Mouse (Mus musculus) thymus, adult 2 months (tissue): ENCODE results near the gene Gabbr2. TPM values are rescaled to one million over a fixed set of nuclear protein-coding genes. Genes with fewer than 3 reads are reported as not detected.

Source experiments
- DNase-seq: peaks from one replicate; pipeline ENCODE4 v3.0.0; 2021
- H3K27ac ChIP-seq: fragments of 200-500 bp; 2 replicates; pipeline ENCODE4 v1.5.1; 2012; ENCODE audit warnings: low read length, control low read depth; ENCODE audit not compliant: control insufficient read depth, insufficient read depth
- H3K27me3 ChIP-seq: fragments of 200-500 bp; 2 replicates; pipeline ENCODE4 v1.6.1; 2012; ENCODE audit warnings: mild to moderate bottlenecking, low read length, moderate library complexity, mixed read lengths; ENCODE audit not compliant: control insufficient read depth, insufficient read depth
- H3K36me3 ChIP-seq: fragments of 200-500 bp; 2 replicates; pipeline ENCODE4 v1.6.1; 2012; ENCODE audit warnings: mild to moderate bottlenecking, low read length, moderate library complexity; ENCODE audit not compliant: control insufficient read depth, insufficient read depth
- H3K4me1 ChIP-seq: fragments of 200-500 bp; replicated peaks from 2 replicates; pipeline ENCODE4 v1.6.1; 2012; ENCODE audit warnings: low read length; ENCODE audit not compliant: control insufficient read depth, insufficient read depth
- H3K4me3 ChIP-seq: fragments of 200-500 bp; 2 replicates; pipeline ENCODE4 v1.5.1; 2012; ENCODE audit warnings: mild to moderate bottlenecking, low read length, control low read depth, moderate library complexity; ENCODE audit not compliant: control insufficient read depth, insufficient read depth
- CTCF ChIP-seq: fragments of 200-500 bp; IDR thresholded peaks from 2 replicates; pipeline ENCODE4 v1.5.1; 2012; ENCODE audit warnings: mild to moderate bottlenecking, control low read depth, low read length, moderate library complexity, borderline replicate concordance; ENCODE audit not compliant: control insufficient read depth, poor library complexity, insufficient read depth; ENCODE audit errors: extremely low read depth
- POLR2A ChIP-seq: fragments of 200-500 bp; IDR thresholded peaks from 2 replicates; pipeline ENCODE4 v1.6.1; 2012; ENCODE audit warnings: mild to moderate bottlenecking, low read length, control low read depth, moderate library complexity; ENCODE audit not compliant: control insufficient read depth, poor library complexity, insufficient read depth; ENCODE audit errors: extremely low read depth
- WGBS: fragments of 180-500 bp; shearing (Covaris S2); methylation state at CpG from one replicate; pipeline ENCODE4 v1.1.7; 2018; 5-methylcytosine and 5-hydroxymethylcytosine counted together
- polyA plus RNA-seq: library from polyadenylated mRNA; depleted of rRNA; stranded (reverse); fragments of >200 nt; gene quantifications from 2 replicates; pipeline ENCODE4 v1.2.3, GENCODE M21; 2012

The Gabbr2 gene
- polyA plus RNA-seq, 1 experiment = 0.20 TPM

GRCm38 (mm10) chr4:47028791-47029190, 37.1 kb upstream of the Gabbr2 start:
- Histone ChIP-seq H3K36me3 (no peaks in the 10 kb centered on the region), H3K4me3 (no peak overlapping the region), H3K27ac (no peak overlapping the region), H3K27me3 (no peaks in the 10 kb centered on the region), H3K4me1 (peaks cover 8% of the 10 kb centered on the region; the same call in 1 of the 2 replicates)
- TF ChIP-seq POLR2A (no peak), CTCF (no peak)
- DNase-seq = no peak
- 74% methylated on average over 5 of the region's 5 CpGs for WGBS

- DNase-seq = no peak
- WGBS = 94% methylated on average over 6 of the region's 6 CpGs
- Histone ChIP-seq H3K27ac (no peak overlapping the region), H3K36me3 (no peaks in the 10 kb centered on the region), H3K27me3 (no peaks in the 10 kb centered on the region), H3K4me1 (peaks cover 6% of the 10 kb centered on the region; the same call in 1 of the 2 replicates), H3K4me3 (no peak overlapping the region)
- TF ChIP-seq CTCF (no peak), POLR2A (no peak)
Observed at GRCm38 (mm10) chr4:47023949-47024348, 32.3 kb upstream of the Gabbr2 start.

DNA sequence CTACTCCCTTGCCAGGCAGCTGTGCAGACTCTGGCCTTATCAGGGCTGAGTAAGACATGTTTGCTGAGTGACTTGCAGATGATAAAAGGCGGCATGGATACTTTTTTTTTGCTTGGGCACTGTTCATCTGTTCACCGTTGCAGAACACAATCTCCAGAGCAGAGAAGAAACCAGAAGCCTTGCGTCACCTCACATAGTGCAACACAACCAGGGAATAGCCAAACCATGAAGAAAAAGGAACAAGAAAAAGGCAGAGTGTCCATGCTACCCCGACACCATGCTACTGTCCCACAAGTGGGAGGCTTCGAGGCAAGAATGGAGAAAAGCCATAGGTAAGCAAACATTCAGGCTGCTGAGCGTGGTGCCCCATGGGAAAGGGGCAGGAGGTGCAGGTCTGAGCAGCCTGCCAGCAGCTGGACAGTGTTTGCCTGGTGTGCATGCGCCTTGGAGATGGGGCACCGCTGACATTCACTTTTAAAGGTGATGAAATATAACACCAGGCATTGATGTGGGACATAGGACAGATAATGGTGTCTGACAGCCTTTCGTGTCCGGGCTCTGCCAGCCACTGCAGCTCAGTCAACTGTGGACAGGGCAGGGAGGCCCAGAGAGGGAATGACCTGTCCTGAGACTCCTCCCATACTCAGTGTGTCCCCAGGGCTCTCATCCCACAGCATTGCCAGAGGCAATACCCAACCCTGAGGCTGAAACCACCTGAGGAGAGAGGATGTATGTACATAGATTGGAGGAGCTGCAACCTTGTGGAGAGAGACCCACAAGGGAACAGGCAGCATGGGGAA, 31.3 kb upstream of the Gabbr2 start:
- no peaks in the 10 kb centered on the region for H3K27me3 ChIP-seq
- no peak overlapping the region for H3K4me3 ChIP-seq
- no peak for TF ChIP-seq POLR2A
- no peak for TF ChIP-seq CTCF
- no peak overlapping the region for H3K27ac ChIP-seq
- no peaks in the 10 kb centered on the region for H3K36me3 ChIP-seq
- no peak for DNase-seq
- 89% methylated on average over 10 of the region's 10 CpGs for WGBS
- H3K4me1 ChIP-seq = peaks cover 6% of the 10 kb centered on the region; the same call in 1 of the 2 replicates

DNA sequence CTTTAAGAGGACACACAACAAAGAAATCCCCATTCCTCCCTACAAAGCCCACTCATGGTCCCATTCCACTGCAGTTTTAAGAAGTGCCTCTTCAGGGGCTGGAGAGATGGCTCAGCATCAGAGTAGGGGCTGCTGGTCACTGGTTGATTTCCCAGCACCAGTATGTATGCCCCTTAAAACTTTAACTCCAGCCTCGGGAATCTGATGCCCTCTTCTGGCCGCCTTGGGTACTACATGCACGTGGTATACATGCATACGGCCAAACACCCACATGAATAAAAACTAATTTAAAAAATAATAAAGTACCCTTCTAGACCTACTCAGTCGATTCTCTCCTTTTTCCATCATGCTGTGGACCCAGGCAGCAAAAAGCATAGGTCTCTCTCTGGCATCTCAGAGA, 28.9 kb upstream of the Gabbr2 start:
- TF ChIP-seq POLR2A = no peak
- no peak overlapping the region for H3K4me3 ChIP-seq

GRCm38 (mm10) chr4:47015156-47015555, 23.5 kb upstream of the Gabbr2 start:
- 35% methylated on average over 3 of the region's 3 CpGs for WGBS
- H3K27me3 ChIP-seq = no peaks in the 10 kb centered on the region

More for the DNA sequence above, 28.9 kb upstream of the Gabbr2 start:
- peak; percentile 86 for DNase-seq
- Histone ChIP-seq H3K4me1 (peaks cover 11% of the 10 kb centered on the region), H3K27me3 (no peaks in the 10 kb centered on the region), H3K27ac (no peak overlapping the region), H3K36me3 (no peaks in the 10 kb centered on the region)
- WGBS = 6% methylated on average over 5 of the region's 5 CpGs

DNA sequence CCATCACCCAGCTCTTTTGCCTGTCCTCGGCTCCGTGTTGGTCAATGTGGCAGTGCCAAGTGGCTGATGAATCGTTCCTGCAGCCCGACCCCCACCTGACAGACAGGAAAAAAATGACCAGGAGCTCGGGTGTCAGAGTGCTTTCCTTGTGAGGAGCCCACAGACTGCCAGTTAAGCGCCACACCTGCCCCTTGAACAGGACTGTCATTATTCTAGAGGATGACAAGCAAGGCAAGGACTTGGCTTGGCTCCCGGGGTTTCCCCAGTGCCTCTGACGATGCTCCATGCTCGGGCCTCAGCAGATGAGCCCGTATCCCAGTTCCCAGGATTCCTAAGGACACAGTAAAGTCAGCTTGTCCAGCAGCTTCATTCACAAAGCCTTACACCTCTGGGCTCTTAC, 20.8 kb upstream of the Gabbr2 start:
- no peaks in the 10 kb centered on the region for H3K36me3 ChIP-seq
- 88% methylated on average over 10 of the region's 10 CpGs for WGBS
- H3K4me1 ChIP-seq = peaks cover 58% of the 10 kb centered on the region
- H3K27me3 ChIP-seq = no peaks in the 10 kb centered on the region
- TF ChIP-seq POLR2A (no peak), CTCF (no peak)
- DNase-seq = no peak
- H3K4me3 ChIP-seq = no peak overlapping the region
- no peak overlapping the region for H3K27ac ChIP-seq

More at GRCm38 (mm10) chr4:47015156-47015555, 23.5 kb upstream of the Gabbr2 start:
- Histone ChIP-seq H3K27ac (peak overlapping the region; percentile 26; the same call in 1 of the 2 replicates), H3K4me3 (no peak overlapping the region), H3K36me3 (no peaks in the 10 kb centered on the region), H3K4me1 (peaks cover 39% of the 10 kb centered on the region)
- TF ChIP-seq POLR2A = no peak
- no peak for TF ChIP-seq CTCF
- DNase-seq = peak; percentile 16
